Mouse (Mus musculus) thymus, adult 2 months (tissue): ENCODE results near the gene Fxyd5.

Source experiments
- CTCF ChIP-seq: fragments of 200-500 bp; IDR thresholded peaks from 2 replicates; pipeline ENCODE4 v1.5.1; 2012; ENCODE audit warnings: mild to moderate bottlenecking, control low read depth, low read length, moderate library complexity, borderline replicate concordance; ENCODE audit not compliant: control insufficient read depth, poor library complexity, insufficient read depth; ENCODE audit errors: extremely low read depth
- POLR2A ChIP-seq: fragments of 200-500 bp; IDR thresholded peaks from 2 replicates; pipeline ENCODE4 v1.6.1; 2012; ENCODE audit warnings: mild to moderate bottlenecking, low read length, control low read depth, moderate library complexity; ENCODE audit not compliant: control insufficient read depth, poor library complexity, insufficient read depth; ENCODE audit errors: extremely low read depth

DNA sequence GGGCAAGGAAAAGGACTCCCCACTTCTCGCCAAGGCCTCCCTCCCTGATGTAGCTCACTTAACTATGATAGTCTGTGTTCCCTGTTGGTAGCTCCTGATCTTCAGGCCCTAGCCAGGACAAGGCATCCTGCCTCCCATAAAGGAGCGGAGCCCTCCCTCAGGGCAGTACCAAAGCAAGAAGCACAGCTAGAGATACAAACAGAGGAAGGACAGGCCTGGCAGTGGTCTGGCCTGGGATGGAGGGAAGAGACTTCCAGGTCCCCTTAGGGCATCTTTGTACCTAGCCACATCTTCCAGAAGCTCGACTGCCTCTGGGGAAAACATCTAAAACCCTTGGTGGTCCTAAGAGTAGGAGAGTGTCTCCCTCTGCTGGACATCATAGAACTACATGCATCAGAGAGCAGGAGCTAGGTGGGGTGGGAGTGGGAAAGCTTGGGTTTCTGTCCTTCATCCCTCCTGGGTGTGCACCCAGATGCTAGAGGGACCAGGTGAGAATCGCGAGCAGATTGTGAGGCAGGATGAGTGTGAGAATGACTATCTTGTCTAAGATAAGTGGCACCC is 35.7 kb upstream of the Fxyd5 start:
- peak; percentile 45; the same call in 1 of the 2 replicates for TF ChIP-seq CTCF
- no peak for TF ChIP-seq POLR2A
